Mouse (Mus musculus): ENCODE measurements at regions not wholly inside any gene's neighbourhood (a gene's known extent, or its start where the extent isn't known, plus 50 kb on each side); places are given as distances from the start of the nearest gene placed in this dataset.
"Not testable (repeated sequence)": the region's sequence is repeated elsewhere in the genome, so short reads cannot be mapped to it uniquely, and the experiment has no call there.

GRCm38 (mm10) chr10:22460386-22460785 lies 100.0 kb downstream of the Raet1d start:
- DNase-seq (ENCODE audit: low spot score); H3K4me1 ChIP-seq (ENCODE audit: insufficient read depth, low read length); H3K27ac ChIP-seq (ENCODE audit: low read depth, low read length); H3K9me3 ChIP-seq (ENCODE audit: low read length); H3K36me3 ChIP-seq (ENCODE audit: insufficient read depth, low read length); H3K4me3 ChIP-seq (ENCODE audit: low read depth, low read length); ATAC-seq (ENCODE audit: low FRiP score); H3K9ac ChIP-seq (replicated peaks; ENCODE audit: low read length, poor library complexity, severe bottlenecking); H3K4me2 ChIP-seq (ENCODE audit: low read depth, low read length, poor library complexity, severe bottlenecking); H3K27me3 ChIP-seq (ENCODE audit: insufficient read depth, low read length): not testable (repeated sequence)
- WGBS: 26% methylated on average over 4 of the region's 4 CpGs

- not testable (repeated sequence) for H3K4me1 ChIP-seq (ENCODE audit: insufficient read depth, low read length); H3K4me3 ChIP-seq (ENCODE audit: low read depth, low read length); H3K4me2 ChIP-seq (ENCODE audit: low read depth, low read length, poor library complexity, severe bottlenecking); H3K9ac ChIP-seq (replicated peaks; ENCODE audit: low read length, poor library complexity, severe bottlenecking); H3K9me3 ChIP-seq (ENCODE audit: low read length); H3K27ac ChIP-seq (ENCODE audit: low read depth, low read length); H3K36me3 ChIP-seq (ENCODE audit: insufficient read depth, low read length); H3K27me3 ChIP-seq (ENCODE audit: insufficient read depth, low read length); DNase-seq (ENCODE audit: low spot score)
- ATAC-seq (ENCODE audit: low FRiP score): peak; percentile 47; the same call in 1 of the 2 replicates
- WGBS: 3% methylated on average over 7 of the region's 7 CpGs
Observed at GRCm38 (mm10) chr10:22460818-22461479, 100.6 kb downstream of the Raet1d start.

DNA sequence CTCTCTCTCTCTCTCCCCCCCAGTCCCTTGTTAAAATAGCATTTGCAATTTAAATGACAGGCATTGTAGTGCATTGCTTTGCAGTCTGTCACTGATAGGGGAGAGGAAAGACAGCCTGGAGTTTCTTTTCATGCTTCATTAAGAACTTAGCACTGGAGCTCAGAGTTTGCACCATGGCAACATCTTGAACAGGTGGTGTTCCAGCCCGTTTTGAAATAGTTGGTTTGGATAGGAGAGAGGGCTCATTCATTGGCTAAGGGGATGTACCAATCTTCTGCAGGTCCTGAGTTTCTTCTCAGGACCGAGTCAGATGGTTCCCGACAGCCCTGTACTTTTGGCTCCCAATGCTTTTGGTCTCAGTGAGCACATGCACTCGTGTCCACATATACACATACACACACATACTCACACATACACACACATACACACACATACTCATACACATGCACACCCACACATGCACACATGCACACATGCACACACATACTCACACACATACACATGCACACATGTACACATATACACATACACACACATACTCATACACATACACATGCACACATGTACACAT lies 101.2 kb downstream of the Raet1d start:
- not testable (repeated sequence) for DNase-seq (ENCODE audit: low spot score); H3K4me1 ChIP-seq (ENCODE audit: insufficient read depth, low read length); H3K36me3 ChIP-seq (ENCODE audit: insufficient read depth, low read length); H3K4me3 ChIP-seq (ENCODE audit: low read depth, low read length); H3K27ac ChIP-seq (ENCODE audit: low read depth, low read length); H3K9ac ChIP-seq (replicated peaks; ENCODE audit: low read length, poor library complexity, severe bottlenecking); H3K9me3 ChIP-seq (ENCODE audit: low read length); H3K27me3 ChIP-seq (ENCODE audit: insufficient read depth, low read length); H3K4me2 ChIP-seq (ENCODE audit: low read depth, low read length, poor library complexity, severe bottlenecking)
- peak; percentile 62; the same call in 1 of the 2 replicates for ATAC-seq (ENCODE audit: low FRiP score)
- 17% methylated on average over 3 of the region's 4 CpGs for WGBS

GRCm38 (mm10) chr10:22471722-22472330 lies 111.5 kb downstream of the Raet1d start:
- H3K4me3 ChIP-seq (ENCODE audit: low read depth, low read length); H3K27ac ChIP-seq (ENCODE audit: low read depth, low read length); H3K27me3 ChIP-seq (ENCODE audit: insufficient read depth, low read length); DNase-seq (ENCODE audit: low spot score); H3K4me2 ChIP-seq (ENCODE audit: low read depth, low read length, poor library complexity, severe bottlenecking); H3K9me3 ChIP-seq (ENCODE audit: low read length); H3K4me1 ChIP-seq (ENCODE audit: insufficient read depth, low read length); H3K9ac ChIP-seq (replicated peaks; ENCODE audit: low read length, poor library complexity, severe bottlenecking); H3K36me3 ChIP-seq (ENCODE audit: insufficient read depth, low read length); ATAC-seq (ENCODE audit: low FRiP score): not testable (repeated sequence)
- 96% methylated on average over 6 of the region's 6 CpGs for WGBS
- peak; percentile 43 for TF ChIP-seq CTCF (IDR thresholded peaks at IDR 0.05)

DNA sequence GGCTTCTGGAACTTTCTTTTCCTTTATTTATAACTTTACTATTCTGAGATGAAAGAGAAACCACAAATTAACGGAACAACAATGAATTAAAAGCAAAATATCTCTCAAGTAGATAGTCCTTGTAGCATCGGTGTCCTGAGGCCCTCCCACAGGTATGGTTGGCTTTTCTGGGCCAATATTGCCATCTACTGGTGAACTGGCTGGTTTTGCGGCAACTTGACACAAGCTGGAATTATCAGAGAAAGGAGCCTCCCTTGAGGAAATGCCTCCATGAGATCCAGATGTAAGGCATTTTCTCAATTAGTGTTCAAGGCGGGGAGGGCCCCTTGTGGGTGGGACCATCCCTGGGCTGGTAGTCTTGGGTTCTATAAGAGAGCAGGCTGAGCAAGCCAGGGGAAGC lies 119.5 kb downstream of the Raet1d start:
- not testable (repeated sequence) for H3K4me2 ChIP-seq (ENCODE audit: low read depth, low read length, poor library complexity, severe bottlenecking); H3K4me3 ChIP-seq (ENCODE audit: low read depth, low read length); H3K4me1 ChIP-seq (ENCODE audit: insufficient read depth, low read length); H3K36me3 ChIP-seq (ENCODE audit: insufficient read depth, low read length); H3K9ac ChIP-seq (replicated peaks; ENCODE audit: low read length, poor library complexity, severe bottlenecking); H3K9me3 ChIP-seq (ENCODE audit: low read length); H3K27me3 ChIP-seq (ENCODE audit: insufficient read depth, low read length); H3K27ac ChIP-seq (ENCODE audit: low read depth, low read length)
- peak; percentile 90 for TF ChIP-seq CTCF (IDR thresholded peaks at IDR 0.05)
- 3% methylated on average over 4 of the region's 4 CpGs for WGBS
- ATAC-seq (ENCODE audit: low FRiP score) (0 out of 2 replicates have a peak, but pooled peaks have one; percentile 61), DNase-seq (ENCODE audit: low spot score) (peak; percentile 83)

GRCm38 (mm10) chr10:22487071-22487470 lies 126.7 kb downstream of the Raet1d start:
- H3K4me1 ChIP-seq (ENCODE audit: insufficient read depth, low read length); H3K4me3 ChIP-seq (ENCODE audit: low read depth, low read length); H3K9me3 ChIP-seq (ENCODE audit: low read length); DNase-seq (ENCODE audit: low spot score); H3K9ac ChIP-seq (replicated peaks; ENCODE audit: low read length, poor library complexity, severe bottlenecking); H3K36me3 ChIP-seq (ENCODE audit: insufficient read depth, low read length); ATAC-seq (ENCODE audit: low FRiP score); H3K4me2 ChIP-seq (ENCODE audit: low read depth, low read length, poor library complexity, severe bottlenecking); H3K27me3 ChIP-seq (ENCODE audit: insufficient read depth, low read length); H3K27ac ChIP-seq (ENCODE audit: low read depth, low read length): not testable (repeated sequence)
- 89% methylated on average over 5 of the region's 5 CpGs for WGBS

DNA sequence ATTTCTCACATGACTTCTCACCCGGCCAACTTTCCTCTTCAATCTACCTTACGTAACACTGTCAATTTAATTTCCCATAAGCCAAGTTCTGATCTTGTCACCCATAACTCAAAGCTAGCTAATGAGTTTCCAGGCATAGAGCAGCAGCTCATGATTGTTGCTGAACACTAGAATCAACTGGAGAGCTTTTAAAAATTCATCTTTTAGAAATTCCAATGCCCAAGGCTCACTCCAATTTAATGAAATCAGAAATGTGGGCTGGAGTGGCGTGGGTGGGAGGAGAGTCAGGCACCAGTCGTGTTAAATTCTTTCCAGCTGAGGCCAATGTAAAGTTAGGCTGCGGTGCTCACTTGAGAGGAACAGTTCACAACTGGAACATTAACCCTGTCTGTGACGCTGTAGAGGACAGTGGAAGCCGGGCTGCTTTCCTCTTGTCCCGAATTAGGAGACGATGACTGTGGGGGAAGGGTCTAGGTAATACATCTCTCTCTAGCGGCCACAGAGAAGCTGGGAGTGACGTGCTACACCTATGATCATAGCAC lies 131.5 kb downstream of the Raet1d start:
- H3K27ac ChIP-seq (ENCODE audit: low read depth, low read length); H3K27me3 ChIP-seq (ENCODE audit: insufficient read depth, low read length); ATAC-seq (ENCODE audit: low FRiP score); DNase-seq (ENCODE audit: low spot score); H3K36me3 ChIP-seq (ENCODE audit: insufficient read depth, low read length); H3K4me1 ChIP-seq (ENCODE audit: insufficient read depth, low read length); H3K4me2 ChIP-seq (ENCODE audit: low read depth, low read length, poor library complexity, severe bottlenecking); H3K4me3 ChIP-seq (ENCODE audit: low read depth, low read length); H3K9me3 ChIP-seq (ENCODE audit: low read length); H3K9ac ChIP-seq (replicated peaks; ENCODE audit: low read length, poor library complexity, severe bottlenecking): not testable (repeated sequence)
- WGBS: 72% methylated on average over 10 of the region's 11 CpGs
